Mouse (Mus musculus): Measurements from ENCODE around the gene Plcb1. TPM values are rescaled to one million over a fixed set of nuclear protein-coding genes. Genes with fewer than 3 reads are reported as not detected.
A peak's percentile ranks its signal among the peaks of the same experiment; 100 is the strongest.

The Plcb1 gene
- polyA plus RNA-seq, 1 experiment from 2014 or later: 34.5 TPM

DNA sequence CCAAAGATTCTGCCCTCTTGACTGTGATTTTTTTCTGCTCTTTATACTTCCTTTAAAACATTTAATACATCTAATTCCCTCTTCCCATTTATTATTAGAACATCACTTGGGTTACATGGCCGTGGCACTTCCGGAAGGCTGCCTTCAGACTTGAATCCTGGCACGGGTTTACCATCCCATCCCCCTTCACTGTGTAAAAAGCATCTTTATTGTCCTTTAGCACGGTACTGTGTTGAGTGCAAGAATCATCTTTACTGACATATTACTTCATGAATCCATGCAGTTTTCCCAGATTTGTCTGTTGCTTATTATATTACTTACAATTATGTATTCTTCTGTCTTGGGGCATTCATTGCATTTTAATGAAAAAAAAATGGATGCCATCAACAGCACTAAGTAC, 337.2 kb downstream of the Plcb1 start:
- whole genome bisulfite sequencing: 85% methylated on average over 4 of the region's 4 CpGs
- no peak overlapping the region for H3K27ac ChIP-seq (ENCODE audit: low read depth, low read length)
- peaks cover 5% of the 10 kb centered on the region; the same call in 1 of the 2 replicates for H3K9me3 ChIP-seq (ENCODE audit: control insufficient read depth, low read length)
- H3K27me3 ChIP-seq (ENCODE audit: control insufficient read depth, insufficient read depth, low read length): no peaks in the 10 kb centered on the region
- no peak overlapping the region for H3K4me2 ChIP-seq (replicated peaks; ENCODE audit: low read depth, low read length)
- H3K9ac ChIP-seq (ENCODE audit: low read depth, low read length): no peak overlapping the region
- H3K4me1 ChIP-seq (ENCODE audit: control insufficient read depth, insufficient read depth, low read length): no peaks in the 10 kb centered on the region
- no peak overlapping the region for H3K4me3 ChIP-seq (ENCODE audit: low read length)
- no peak for ATAC-seq (ENCODE audit: low FRiP score, low TSS enrichment)
- H3K36me3 ChIP-seq (ENCODE audit: control insufficient read depth, insufficient read depth, low read length): no peaks in the 10 kb centered on the region

DNA sequence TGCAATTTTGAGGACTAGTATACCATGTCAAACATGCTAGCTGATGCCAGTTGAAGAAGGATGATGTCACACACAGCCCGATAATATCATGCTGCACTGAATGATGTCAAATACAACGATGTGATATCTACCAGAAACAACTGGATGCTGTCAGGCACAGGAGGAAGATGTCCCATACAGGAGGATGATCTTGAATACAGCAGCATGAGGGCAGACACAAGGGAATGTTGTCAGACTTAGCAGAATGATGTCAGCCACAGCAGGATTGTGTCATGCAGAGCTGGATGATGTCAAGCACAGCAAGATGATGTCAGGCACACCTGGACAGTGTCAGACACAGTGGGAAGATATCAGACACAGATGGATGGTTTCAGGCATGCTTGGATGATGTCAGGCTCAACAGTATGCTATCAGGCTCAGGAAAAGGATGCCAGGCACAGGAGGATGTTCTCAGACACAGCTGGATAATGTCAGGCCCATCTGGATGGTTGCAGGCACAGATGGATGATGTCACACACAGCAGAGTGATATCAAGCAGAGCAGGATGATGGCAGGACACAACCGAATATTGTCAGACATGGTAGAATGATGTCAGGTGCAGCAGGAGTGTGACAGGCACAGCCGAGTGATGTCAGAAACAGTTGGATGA, 338.0 kb downstream of the Plcb1 start:
- Histone ChIP-seq H3K27ac (ENCODE audit: low read depth, low read length) (no peak overlapping the region), H3K4me1 (ENCODE audit: control insufficient read depth, insufficient read depth, low read length) (no peaks in the 10 kb centered on the region), H3K4me2 (replicated peaks; ENCODE audit: low read depth, low read length) (no peak overlapping the region), H3K9ac (ENCODE audit: low read depth, low read length) (no peak overlapping the region), H3K27me3 (ENCODE audit: control insufficient read depth, insufficient read depth, low read length) (no peaks in the 10 kb centered on the region), H3K9me3 (ENCODE audit: control insufficient read depth, low read length) (no peaks in the 10 kb centered on the region), H3K4me3 (ENCODE audit: low read length) (no peak overlapping the region), H3K36me3 (ENCODE audit: control insufficient read depth, insufficient read depth, low read length) (no peaks in the 10 kb centered on the region)
- peak; percentile 69; the same call in 1 of the 2 replicates for ATAC-seq (ENCODE audit: low FRiP score, low TSS enrichment)
- WGBS: 68% methylated on average over 4 of the region's 4 CpGs

DNA sequence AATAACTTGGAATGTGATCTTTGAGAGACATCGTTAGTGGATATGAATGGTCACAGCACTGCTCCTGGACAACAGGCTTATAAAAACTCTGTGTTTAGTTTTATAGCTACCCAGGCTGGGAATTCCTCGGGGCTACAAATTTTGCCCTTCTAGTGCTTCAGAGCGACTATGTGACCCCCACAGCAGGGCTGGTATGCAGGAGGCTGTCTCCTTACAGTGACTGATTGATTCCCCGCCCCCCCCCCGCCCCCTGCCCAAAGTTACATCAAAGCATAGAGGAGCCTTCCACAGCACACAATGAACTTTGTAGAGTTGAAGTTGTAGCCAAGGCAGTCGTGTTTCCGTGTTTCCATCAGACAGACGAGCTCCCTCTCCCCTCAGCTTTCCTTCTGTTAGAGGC, 354.7 kb downstream of the Plcb1 start:
- peaks cover 6% of the 10 kb centered on the region; the same call in 1 of the 2 replicates for H3K4me1 ChIP-seq (ENCODE audit: control insufficient read depth, insufficient read depth, low read length)
- H3K27me3 ChIP-seq (ENCODE audit: control insufficient read depth, insufficient read depth, low read length): no peaks in the 10 kb centered on the region
- H3K9me3 ChIP-seq (ENCODE audit: control insufficient read depth, low read length): no peaks in the 10 kb centered on the region
- peak; percentile 78; the same call in 1 of the 2 replicates for ATAC-seq (ENCODE audit: low FRiP score, low TSS enrichment)
- no peak overlapping the region for H3K9ac ChIP-seq (ENCODE audit: low read depth, low read length)
- no peaks in the 10 kb centered on the region for H3K36me3 ChIP-seq (ENCODE audit: control insufficient read depth, insufficient read depth, low read length)
- WGBS: 4% methylated on average over 8 of the region's 8 CpGs
- H3K27ac ChIP-seq (ENCODE audit: low read depth, low read length): no peak overlapping the region
- H3K4me3 ChIP-seq (ENCODE audit: low read length): no peak overlapping the region
- H3K4me2 ChIP-seq (replicated peaks; ENCODE audit: low read depth, low read length): peak overlapping the region; percentile 21

DNA sequence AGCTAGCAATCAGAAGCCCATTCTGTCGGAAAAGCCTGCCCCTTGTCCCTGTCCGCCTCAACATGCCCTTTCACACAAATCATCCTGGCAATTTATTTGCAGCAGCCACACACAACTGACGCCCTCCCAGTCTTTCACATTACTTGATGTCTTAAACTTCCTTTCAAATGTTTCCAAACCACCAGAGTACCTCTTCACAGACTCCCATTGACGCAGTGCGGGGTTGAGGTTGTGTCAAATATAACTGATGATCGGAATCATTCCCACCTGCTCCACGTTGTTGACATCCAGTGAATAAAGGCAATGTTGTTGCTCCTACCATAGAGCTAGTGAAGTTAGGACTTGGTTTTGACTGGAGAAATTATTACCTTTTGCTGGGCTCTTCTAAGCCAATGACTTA, 366.4 kb downstream of the Plcb1 start:
- no peak overlapping the region for H3K4me3 ChIP-seq (ENCODE audit: low read length)
- 36% methylated on average over 7 of the region's 7 CpGs for WGBS

DNA sequence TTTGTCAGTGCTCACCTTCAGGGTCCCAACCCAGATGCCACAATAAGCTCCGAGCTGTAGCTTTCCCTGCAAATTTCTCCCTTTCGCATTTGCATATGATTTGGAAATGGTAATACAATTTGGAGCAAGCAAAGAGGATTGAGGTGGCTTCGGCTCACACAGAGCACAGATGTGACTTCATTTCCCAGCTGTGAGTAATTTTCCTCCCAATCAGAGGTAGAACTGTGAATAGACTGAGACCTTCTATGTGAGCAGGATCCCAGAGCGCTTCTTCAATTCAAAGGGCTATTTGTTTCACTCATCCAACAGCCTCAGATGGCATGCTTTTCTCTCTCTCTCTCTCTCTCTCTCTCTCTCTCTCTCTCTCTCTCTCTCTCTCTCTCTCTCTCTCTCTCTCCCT, 367.4 kb downstream of the Plcb1 start:
- Histone ChIP-seq H3K36me3 (ENCODE audit: control insufficient read depth, insufficient read depth, low read length) (no peaks in the 10 kb centered on the region), H3K9ac (ENCODE audit: low read depth, low read length) (no peak overlapping the region), H3K9me3 (ENCODE audit: control insufficient read depth, low read length) (no peaks in the 10 kb centered on the region), H3K27me3 (ENCODE audit: control insufficient read depth, insufficient read depth, low read length) (no peaks in the 10 kb centered on the region), H3K4me1 (ENCODE audit: control insufficient read depth, insufficient read depth, low read length) (0 out of 2 replicates have a peak, but pooled peaks cover 3% of the 10 kb centered on the region), H3K27ac (ENCODE audit: low read depth, low read length) (no peak overlapping the region), H3K4me3 (ENCODE audit: low read length) (no peak overlapping the region), H3K4me2 (replicated peaks; ENCODE audit: low read depth, low read length) (no peak overlapping the region)
- WGBS: 69% methylated on average over 4 of the region's 4 CpGs
- no peak for ATAC-seq (ENCODE audit: low FRiP score, low TSS enrichment)

More for the DNA sequence above, 366.4 kb downstream of the Plcb1 start:
- ATAC-seq (ENCODE audit: low FRiP score, low TSS enrichment): peak; percentile 81
- H3K4me1 ChIP-seq (ENCODE audit: control insufficient read depth, insufficient read depth, low read length): 0 out of 2 replicates have a peak, but pooled peaks cover 3% of the 10 kb centered on the region
- no peak overlapping the region for H3K27ac ChIP-seq (ENCODE audit: low read depth, low read length)
- no peaks in the 10 kb centered on the region for H3K27me3 ChIP-seq (ENCODE audit: control insufficient read depth, insufficient read depth, low read length)
- H3K36me3 ChIP-seq (ENCODE audit: control insufficient read depth, insufficient read depth, low read length): no peaks in the 10 kb centered on the region
- H3K9ac ChIP-seq (ENCODE audit: low read depth, low read length): no peak overlapping the region
- H3K4me2 ChIP-seq (replicated peaks; ENCODE audit: low read depth, low read length): no peak overlapping the region
- no peaks in the 10 kb centered on the region for H3K9me3 ChIP-seq (ENCODE audit: control insufficient read depth, low read length)

DNA sequence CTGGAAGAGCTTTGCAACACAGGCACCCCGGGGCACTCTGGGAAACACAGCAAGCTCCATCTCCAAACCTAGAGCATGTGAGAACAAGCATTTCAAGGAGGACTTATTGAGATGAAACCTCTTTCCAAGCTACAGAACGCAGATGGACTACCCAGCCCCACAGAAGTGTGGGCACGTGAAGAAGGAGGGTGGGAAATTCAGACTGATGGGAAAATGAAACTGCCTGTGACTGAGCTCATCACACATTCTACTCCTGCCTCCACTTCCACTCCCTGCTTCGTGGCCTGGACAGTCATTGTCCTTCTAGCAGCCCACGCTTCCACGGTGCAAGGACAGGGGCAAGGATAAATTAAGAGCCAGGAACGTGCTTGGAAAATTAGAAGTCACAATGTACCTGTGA, 370.2 kb downstream of the Plcb1 start:
- no peak overlapping the region for H3K9ac ChIP-seq (ENCODE audit: low read depth, low read length)
- H3K36me3 ChIP-seq (ENCODE audit: control insufficient read depth, insufficient read depth, low read length): no peaks in the 10 kb centered on the region
- 87% methylated on average over 7 of the region's 7 CpGs for WGBS
- H3K27me3 ChIP-seq (ENCODE audit: control insufficient read depth, insufficient read depth, low read length): no peaks in the 10 kb centered on the region
- no peak for ATAC-seq (ENCODE audit: low FRiP score, low TSS enrichment)
- H3K4me2 ChIP-seq (replicated peaks; ENCODE audit: low read depth, low read length): no peak overlapping the region
- no peak overlapping the region for H3K27ac ChIP-seq (ENCODE audit: low read depth, low read length)
- H3K4me1 ChIP-seq (ENCODE audit: control insufficient read depth, insufficient read depth, low read length): 0 out of 2 replicates have a peak, but pooled peaks cover 3% of the 10 kb centered on the region
- no peaks in the 10 kb centered on the region for H3K9me3 ChIP-seq (ENCODE audit: control insufficient read depth, low read length)
- no peak overlapping the region for H3K4me3 ChIP-seq (ENCODE audit: low read length)

DNA sequence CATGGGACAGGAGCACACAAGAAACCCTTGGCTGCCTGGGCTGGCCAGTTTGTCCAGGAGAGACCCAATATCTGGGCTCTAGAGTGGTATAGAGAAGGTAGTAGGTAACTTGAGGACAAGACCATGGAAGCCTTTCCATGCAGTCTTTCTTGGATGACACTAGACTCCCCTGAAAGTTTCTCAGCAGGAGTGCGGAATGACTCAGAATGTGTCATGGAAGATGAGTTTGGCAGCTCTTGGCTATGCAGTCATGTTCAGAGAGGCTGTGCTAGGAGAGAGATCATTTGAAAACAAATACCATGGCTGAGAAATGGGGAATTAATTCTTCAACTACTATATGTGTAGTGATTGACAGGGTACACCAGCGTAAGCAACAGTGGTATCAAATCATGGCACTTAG, 372.1 kb downstream of the Plcb1 start:
- H3K9ac ChIP-seq (ENCODE audit: low read depth, low read length): no peak overlapping the region
- no peak overlapping the region for H3K4me2 ChIP-seq (replicated peaks; ENCODE audit: low read depth, low read length)
- H3K4me3 ChIP-seq (ENCODE audit: low read length): no peak overlapping the region
- H3K4me1 ChIP-seq (ENCODE audit: control insufficient read depth, insufficient read depth, low read length): 0 out of 2 replicates have a peak, but pooled peaks cover 3% of the 10 kb centered on the region
- H3K27me3 ChIP-seq (ENCODE audit: control insufficient read depth, insufficient read depth, low read length): no peaks in the 10 kb centered on the region
- ATAC-seq (ENCODE audit: low FRiP score, low TSS enrichment): no peak
- no peak overlapping the region for H3K27ac ChIP-seq (ENCODE audit: low read depth, low read length)
- no peaks in the 10 kb centered on the region for H3K9me3 ChIP-seq (ENCODE audit: control insufficient read depth, low read length)
- 95% methylated on average over 2 of the region's 2 CpGs for WGBS
- no peaks in the 10 kb centered on the region for H3K36me3 ChIP-seq (ENCODE audit: control insufficient read depth, insufficient read depth, low read length)

DNA sequence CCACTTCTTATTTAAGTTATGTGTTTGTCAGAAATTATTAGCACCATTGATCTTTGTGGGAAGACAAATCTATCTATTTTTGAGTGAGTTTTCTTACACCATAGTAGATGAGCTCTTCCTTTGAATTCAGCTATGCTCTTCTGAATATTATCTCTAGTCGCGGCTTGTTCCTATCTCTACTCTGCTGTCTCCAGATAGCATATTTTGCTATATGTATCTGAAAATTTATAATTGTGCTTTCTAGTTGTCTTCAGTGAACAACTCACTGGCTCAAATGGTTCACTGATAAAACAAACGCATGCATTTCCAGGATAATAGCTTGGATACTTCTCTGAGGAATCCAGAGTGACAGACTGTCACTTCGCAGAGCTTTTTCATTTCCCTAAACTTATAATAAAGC, 375.8 kb downstream of the Plcb1 start:
- WGBS: 95% methylated on average over 4 of the region's 4 CpGs
- no peak overlapping the region for H3K9ac ChIP-seq (ENCODE audit: low read depth, low read length)
- ATAC-seq (ENCODE audit: low FRiP score, low TSS enrichment): no peak

DNA sequence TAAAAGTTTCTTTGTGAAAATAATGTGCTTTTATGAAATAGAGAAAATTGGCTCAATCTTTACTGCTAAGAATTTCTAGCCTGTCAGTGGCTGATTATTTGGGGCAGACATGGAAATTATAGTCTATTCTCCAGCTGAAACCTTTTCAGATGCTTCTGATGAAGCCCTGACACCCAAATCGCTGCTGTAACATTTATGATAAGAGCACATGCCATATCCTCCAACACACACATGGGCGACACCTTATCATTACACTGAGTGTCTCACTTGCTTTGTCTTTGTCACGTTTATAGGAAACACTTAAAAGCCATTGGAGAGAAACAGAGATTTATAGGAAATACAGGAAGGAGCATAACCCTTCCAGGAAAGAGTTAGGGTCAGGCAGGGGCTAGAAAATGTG, 379.6 kb downstream of the Plcb1 start:
- no peak for ATAC-seq (ENCODE audit: low FRiP score, low TSS enrichment)
- 53% methylated on average over 3 of the region's 3 CpGs for WGBS
- H3K27ac ChIP-seq (ENCODE audit: low read depth, low read length): no peak overlapping the region

More for the DNA sequence above, 375.8 kb downstream of the Plcb1 start:
- no peaks in the 10 kb centered on the region for H3K9me3 ChIP-seq (ENCODE audit: control insufficient read depth, low read length)
- H3K36me3 ChIP-seq (ENCODE audit: control insufficient read depth, insufficient read depth, low read length): no peaks in the 10 kb centered on the region
- no peak overlapping the region for H3K4me2 ChIP-seq (replicated peaks; ENCODE audit: low read depth, low read length)
- H3K4me1 ChIP-seq (ENCODE audit: control insufficient read depth, insufficient read depth, low read length): no peaks in the 10 kb centered on the region
- H3K4me3 ChIP-seq (ENCODE audit: low read length): no peak overlapping the region
- H3K27me3 ChIP-seq (ENCODE audit: control insufficient read depth, insufficient read depth, low read length): no peaks in the 10 kb centered on the region
- H3K27ac ChIP-seq (ENCODE audit: low read depth, low read length): no peak overlapping the region

More for the DNA sequence above, 379.6 kb downstream of the Plcb1 start:
- H3K4me1 ChIP-seq (ENCODE audit: control insufficient read depth, insufficient read depth, low read length): no peaks in the 10 kb centered on the region
- no peak overlapping the region for H3K4me2 ChIP-seq (replicated peaks; ENCODE audit: low read depth, low read length)
- no peak overlapping the region for H3K9ac ChIP-seq (ENCODE audit: low read depth, low read length)
- H3K4me3 ChIP-seq (ENCODE audit: low read length): no peak overlapping the region
- no peaks in the 10 kb centered on the region for H3K27me3 ChIP-seq (ENCODE audit: control insufficient read depth, insufficient read depth, low read length)
- H3K36me3 ChIP-seq (ENCODE audit: control insufficient read depth, insufficient read depth, low read length): no peaks in the 10 kb centered on the region
- H3K9me3 ChIP-seq (ENCODE audit: control insufficient read depth, low read length): no peaks in the 10 kb centered on the region

Data from kidney, embryonic 14.5 days (tissue).